Comparison of ENCODE assay signal across 23 mouse cellular contexts in the genomic region with DNA sequence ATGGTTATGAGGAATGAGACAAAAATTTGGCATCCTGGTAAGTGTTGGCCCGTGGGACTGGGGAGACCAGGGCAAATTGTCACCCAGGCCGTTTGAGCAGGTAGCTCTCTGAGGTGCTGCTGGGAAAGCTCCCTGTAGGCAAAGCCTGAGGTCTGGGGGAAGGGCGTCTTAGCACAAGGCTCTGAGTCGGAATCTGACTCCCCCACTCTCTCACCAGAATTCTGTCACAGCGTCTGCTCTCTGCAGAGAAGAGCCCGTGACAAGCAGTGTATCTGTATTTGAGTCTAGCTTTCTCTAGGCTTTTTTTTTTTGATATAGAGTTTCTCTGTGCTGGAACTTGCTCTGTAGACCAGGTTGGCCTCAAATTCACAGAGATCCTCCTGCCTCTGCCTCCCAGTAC. TPM values are rescaled to one million over a fixed set of nuclear protein-coding genes. Genes with fewer than 3 reads are reported as not detected.
DNase-seq lines count a peak whose midpoint lies in the region; ATAC-seq and TF ChIP-seq lines count a peak whose summit lies in the region.
"Had no signal": no experiment of that assay in that cellular context is flagged by ENCODE, and none has a peak within 500 bp of the region (broad histone marks: within the 10 kb centered on the region; RNA-seq: fewer than 3 reads in every experiment).

No protein-coding gene starts in this region.

- H3K4me3 ChIP-seq in kidney, embryonic 14.5 days (ENCODE audit: low read length): no peak overlapping the region
- H3K4me3 ChIP-seq in layer of hippocampus, adult 2 months: no peak overlapping the region

- DNase-seq in heart, adult 11 months: peak; percentile 64
- no peak for DNase-seq in heart, postnatal 36 days
- DNase-seq in kidney, adult 18-20 months: no peak
- DNase-seq in layer of hippocampus, adult 2 months (ENCODE audit: low spot score in 2 of 2): peak; percentile 27 to 29
- DNase-seq in layer of hippocampus, adult 9-10 months (ENCODE audit: low spot score): no peak
- DNase-seq in brain, adult 2 months (ENCODE audit: low read depth, low spot score): peak; percentile 55
- DNase-seq in urinary bladder, postnatal 25 days (ENCODE audit: low spot score): no peak
- DNase-seq: adrenal gland, adult 2 months; adrenal gland, adult 8-10 months; adrenal gland, postnatal 10 days; adrenal gland, postnatal 14 days; adrenal gland, postnatal 25 days; adrenal gland, postnatal 36 days; B cell, adult 2 months; cerebellum, adult 11 months; cerebellum, adult 11-12 months; cerebellum, adult 18-20 months had no signal

- peaks cover 78% of the 10 kb centered on the region for H3K36me3 ChIP-seq in kidney, embryonic 14.5 days (ENCODE audit: control insufficient read depth, insufficient read depth, low read length)

- H3K9me3 ChIP-seq in kidney, embryonic 14.5 days (ENCODE audit: control insufficient read depth, low read length): no peaks in the 10 kb centered on the region
- H3K9me3 ChIP-seq: G1E had no signal

- intact Hi-C loops in heart, postnatal 36 days (cut with DNase I): no loop called here

- TF ChIP-seq CTCF in layer of hippocampus, adult 2 months (conservative IDR thresholded peaks at IDR 0.05): no peak

- 94% methylated on average over 6 of the region's 6 CpGs for WGBS in kidney, embryonic 14.5 days

- H3K4me1 ChIP-seq in kidney, embryonic 14.5 days (ENCODE audit: control insufficient read depth, insufficient read depth, low read length): no peaks in the 10 kb centered on the region

- ATAC-seq in kidney, embryonic 14.5 days (ENCODE audit: low FRiP score, low TSS enrichment): 0 out of 2 replicates have a peak, but pooled peaks have one; percentile 35
- ATAC-seq: activated CD4-positive, CD25-positive, alpha-beta regulatory T cell, adult 4 months; CD4-positive, CD25-positive, alpha-beta regulatory T cell, adult 4 months; Patski had no signal

- H3K27ac ChIP-seq in kidney, embryonic 14.5 days (ENCODE audit: low read depth, low read length): no peak overlapping the region
- 0 out of 2 replicates have a peak overlapping the region, but pooled peaks have one; percentile 36 for H3K27ac ChIP-seq in layer of hippocampus, adult 2 months

- no peak overlapping the region for H3K9ac ChIP-seq in kidney, embryonic 14.5 days (ENCODE audit: low read depth, low read length)

- no peak overlapping the region for H3K4me2 ChIP-seq in kidney, embryonic 14.5 days (replicated peaks; ENCODE audit: low read depth, low read length)

- H3K27me3 ChIP-seq in kidney, embryonic 14.5 days (ENCODE audit: control insufficient read depth, insufficient read depth, low read length): no peaks in the 10 kb centered on the region
- H3K27me3 ChIP-seq: CH12.LX, Patski had no signal

RNA-seq across cellular contexts. Expression of a gene that starts 33.5 kb away (rescaled TPM):
- total RNA-seq in heart, postnatal 36 days (2021): 10 to 100 TPM; 22.0 to 22.7 TPM
- polyA plus RNA-seq in kidney, embryonic 14.5 days (2014; fragmentation: Nextera tagmentation; extraction: Ambion mirVana): 13.4 and 26.6 TPM in 2 replicates
- 1 to 10 TPM; 3.1 to 3.6 TPM for total RNA-seq in layer of hippocampus, adult 2 months (2021)

RNA-seq across cellular contexts. Expression of a gene that starts 34.0 kb away (rescaled TPM):
- total RNA-seq in heart, postnatal 36 days (2021): 1 to 10 TPM; 2.4 to 2.7 TPM
- 2.6 and 4.1 TPM in 2 replicates for polyA plus RNA-seq in kidney, embryonic 14.5 days (2014; fragmentation: Nextera tagmentation; extraction: Ambion mirVana)
- total RNA-seq in layer of hippocampus, adult 2 months (2021): 1 to 10 TPM; 9.7 to 9.8 TPM
- polyA plus RNA-seq: G1E had no signal

RNA-seq across cellular contexts. Expression of a gene that starts 55.5 kb away (rescaled TPM):
- 1 to 10 TPM; 1.7 to 2.6 TPM for total RNA-seq in heart, postnatal 36 days (2021)
- polyA plus RNA-seq in kidney, embryonic 14.5 days (2014; fragmentation: Nextera tagmentation; extraction: Ambion mirVana): 3.5 and 5.7 TPM in 2 replicates
- total RNA-seq in layer of hippocampus, adult 2 months (2021): 1 to 10 TPM; 4.9 to 5.4 TPM
- total RNA-seq: adrenal gland, postnatal 14 days had no signal

Comparison
In these comparisons a context has a peak if more than half of its experiments do, and no peak if none do; other contexts are left out.
1. DNase-seq: peak in heart, adult 11 months (single experiment), layer of hippocampus, adult 2 months (2 of 2) and brain, adult 2 months (single experiment); none in heart, postnatal 36 days (0 of 2), kidney, adult 18-20 months (single experiment), layer of hippocampus, adult 9-10 months (single experiment) and urinary bladder, postnatal 25 days (single experiment).
2. RNA of a gene that starts 33.5 kb away (total RNA-seq): 22.0 to 22.7 TPM in heart, postnatal 36 days; 3.1 to 3.6 TPM in layer of hippocampus, adult 2 months; every median in the first group is over 4 times any median in the second.